Mouse (Mus musculus) small intestine, adult 2 months (tissue): ENCODE data around the gene Sesn3.
A peak's percentile ranks its signal among the peaks of the same experiment; 100 is the strongest.

Source experiments
- CTCF ChIP-seq: fragments of 200-500 bp; IDR thresholded peaks from 2 replicates; pipeline ENCODE4 v1.5.1; 2012; ENCODE audit warnings: low read depth, mild to moderate bottlenecking, control low read depth, inconsistent platforms, low read length, moderate library complexity, mixed read lengths; ENCODE audit not compliant: insufficient replicate concordance, insufficient read length; ENCODE audit errors: extremely low read depth
- POLR2A ChIP-seq: fragments of 200-500 bp; IDR thresholded peaks from 2 replicates; pipeline ENCODE4 v1.6.1; 2012; ENCODE audit warnings: low read depth, mild to moderate bottlenecking, control low read depth, inconsistent platforms, low read length, moderate library complexity

DNA sequence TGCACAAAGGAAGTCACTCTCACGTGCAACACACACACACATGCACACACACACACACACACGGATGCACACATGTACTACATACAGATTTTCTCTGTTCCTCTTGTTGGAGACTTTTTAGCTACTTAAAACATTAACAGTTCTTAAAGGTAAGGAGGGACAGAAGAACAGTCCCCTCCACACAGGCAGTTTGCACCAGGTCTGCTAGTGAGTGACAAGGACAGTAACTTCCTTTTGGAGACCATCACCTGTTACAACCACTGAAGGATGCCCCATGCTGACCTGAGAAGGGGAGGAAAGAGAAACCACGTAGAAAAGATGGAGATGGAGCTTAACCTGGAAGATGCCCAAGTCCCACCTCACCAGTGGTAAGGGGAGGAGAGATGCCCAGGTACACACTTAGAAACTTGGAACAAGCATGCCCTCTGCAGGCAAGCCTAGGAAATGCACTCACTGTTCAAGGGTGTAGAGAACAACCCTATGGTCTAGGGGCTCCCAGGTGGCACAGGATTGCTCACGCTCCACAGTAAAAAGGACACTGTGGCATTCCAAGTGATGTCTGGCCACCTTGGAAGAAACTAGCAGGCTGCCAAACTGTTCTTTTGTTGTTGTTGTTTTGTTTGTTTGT is 67.3 kb downstream of the Sesn3 start:
- TF ChIP-seq CTCF = peak; percentile 91; the same call in 1 of the 2 replicates
- TF ChIP-seq POLR2A = no peak
